Mouse (Mus musculus) liver, postnatal 0 days (tissue): Measurements from ENCODE around the gene Tle1.

ENCODE experiments used
- CTCF ChIP-seq: sonication (generic); IDR thresholded peaks from 2 replicates; pipeline ENCODE4 v1.5.1; 2016; ENCODE audit warnings: antibody characterized with exemption, low read depth
- EP300 ChIP-seq: IDR thresholded peaks from 2 replicates; pipeline ENCODE4 v1.6.1; 2016; ENCODE audit warnings: antibody characterized with exemption, low read depth, mild to moderate bottlenecking

DNA sequence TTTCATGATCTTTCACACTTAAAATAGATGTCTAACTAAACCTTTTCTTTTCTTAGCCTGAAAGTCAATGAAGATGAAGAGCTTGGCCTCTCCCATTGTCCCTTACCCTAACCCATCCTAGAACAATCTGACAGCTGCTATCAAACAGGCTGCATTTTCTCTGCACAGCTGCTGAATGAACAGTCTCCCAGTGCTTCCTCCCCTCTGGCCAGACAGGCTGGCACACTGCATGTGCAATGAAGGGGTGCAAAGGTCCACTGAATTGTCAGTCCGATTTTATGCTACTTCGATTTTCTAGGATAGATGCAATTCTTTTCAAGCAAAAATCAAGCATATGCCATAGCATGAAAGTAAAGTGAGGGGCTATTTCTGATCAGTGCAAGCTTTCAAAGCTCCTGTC lies 34.2 kb downstream of the Tle1 start:
- TF ChIP-seq CTCF (no peak), EP300 (no peak)
